In genomic region chrX:73570871-73571270, GRCm38 (mm10) we compare ENCODE assay signal across 10 mouse cellular contexts.
DNase-seq lines count a peak whose midpoint lies in the region; ATAC-seq and TF ChIP-seq lines count a peak whose summit lies in the region.
"Had no signal": no experiment of that assay in that cellular context is flagged by ENCODE, and none has a peak within 500 bp of the region (broad histone marks: within the 10 kb centered on the region; RNA-seq: fewer than 3 reads in every experiment).

No protein-coding gene starts in this region.

- no peak overlapping the region for H3K4me2 ChIP-seq in liver, embryonic 12.5 days
- no peak overlapping the region for H3K4me2 ChIP-seq in forebrain, embryonic 14.5 days (ENCODE audit: low read length)
- no peak overlapping the region for H3K4me2 ChIP-seq in kidney, postnatal 0 days (ENCODE audit: low read length)
- no peak overlapping the region for H3K4me2 ChIP-seq in liver, embryonic 14.5 days (ENCODE audit: low read depth)
- H3K4me2 ChIP-seq: neural tube, embryonic 13.5 days had no signal

- peak; percentile 34 for DNase-seq in liver, adult 2 months (ENCODE audit: extremely low read depth, low read depth, low spot score)
- peak; percentile 55 for DNase-seq in c-Kit-positive CD71-positive TER-119-positive erythroid progenitor cells, embryonic 14.5 days (ENCODE audit: low spot score)
- DNase-seq in forebrain, embryonic 14.5 days (ENCODE audit: low spot score), result peak; percentile 74
- peak; percentile 68 for DNase-seq in kidney, postnatal 0 days (ENCODE audit: low spot score)
- DNase-seq in liver, embryonic 14.5 days (ENCODE audit: low read depth in 3 of 3, low spot score in 3 of 3), result no peak
- peak; percentile 11 for DNase-seq in retina, adult 2 months (ENCODE audit: low read depth, low spot score)
- DNase-seq in thymus, postnatal 25 days, result peak; percentile 74

- no peak for ATAC-seq in liver, embryonic 12.5 days
- 0 out of 2 replicates have a peak, but pooled peaks have one; percentile 46 for ATAC-seq in forebrain, embryonic 14.5 days
- ATAC-seq in kidney, postnatal 0 days (replicated peaks; ENCODE audit: low FRiP score, low read depth), result no peak
- no peak for ATAC-seq in liver, embryonic 14.5 days (ENCODE audit: insufficient read depth)

- H3K27ac ChIP-seq in liver, adult 2 months (replicated peaks; ENCODE audit: insufficient read depth, low read depth, low read length), result no peak overlapping the region
- H3K27ac ChIP-seq in liver, embryonic 12.5 days, result no peak overlapping the region
- no peak overlapping the region for H3K27ac ChIP-seq in forebrain, embryonic 14.5 days (ENCODE audit: low read depth, low read length)
- H3K27ac ChIP-seq in kidney, postnatal 0 days, result no peak overlapping the region
- no peak overlapping the region for H3K27ac ChIP-seq in liver, embryonic 14.5 days
- H3K27ac ChIP-seq: neural tube, embryonic 13.5 days had no signal

- no peaks in the 10 kb centered on the region for H3K9me3 ChIP-seq in liver, embryonic 12.5 days (replicated peaks)
- H3K9me3 ChIP-seq in forebrain, embryonic 14.5 days (replicated peaks; ENCODE audit: control insufficient read depth, low read length), result no peaks in the 10 kb centered on the region
- H3K9me3 ChIP-seq in kidney, postnatal 0 days (replicated peaks; ENCODE audit: low read length), result no peaks in the 10 kb centered on the region
- H3K9me3 ChIP-seq in liver, embryonic 14.5 days (ENCODE audit: control insufficient read depth, low read length), result no peaks in the 10 kb centered on the region
- H3K9me3 ChIP-seq: neural tube, embryonic 13.5 days had no signal

- no peak overlapping the region for H3K4me3 ChIP-seq in liver, adult 2 months (ENCODE audit: insufficient read depth, low read depth, low read length)
- H3K4me3 ChIP-seq in liver, embryonic 12.5 days, result no peak overlapping the region
- no peak overlapping the region for H3K4me3 ChIP-seq in forebrain, embryonic 14.5 days (ENCODE audit: low read depth, low read length)
- no peak overlapping the region for H3K4me3 ChIP-seq in kidney, postnatal 0 days (replicated peaks; ENCODE audit: low read depth, low read length)
- H3K4me3 ChIP-seq in liver, embryonic 14.5 days (ENCODE audit: insufficient read depth in 1 of 2, low read depth in 2 of 2, low read length in 2 of 2), result no peak overlapping the region
- H3K4me3 ChIP-seq: erythroblast, embryonic 14.5 days; neural tube, embryonic 13.5 days had no signal

- no peaks in the 10 kb centered on the region for H3K27me3 ChIP-seq in liver, adult 2 months (ENCODE audit: control insufficient read depth, insufficient read depth, low read length)
- peaks cover 20% of the 10 kb centered on the region; the same call in 1 of the 2 replicates for H3K27me3 ChIP-seq in liver, embryonic 12.5 days (replicated peaks)
- H3K27me3 ChIP-seq in forebrain, embryonic 14.5 days (replicated peaks; ENCODE audit: control insufficient read depth, insufficient read depth, low read length), result no peaks in the 10 kb centered on the region
- H3K27me3 ChIP-seq in kidney, postnatal 0 days (ENCODE audit: insufficient read depth, low read length), result no peaks in the 10 kb centered on the region
- H3K27me3 ChIP-seq in liver, embryonic 14.5 days (ENCODE audit: control insufficient read depth, insufficient read depth, low read length), result no peaks in the 10 kb centered on the region
- H3K27me3 ChIP-seq: neural tube, embryonic 13.5 days had no signal

- peaks cover 7% of the 10 kb centered on the region for H3K4me1 ChIP-seq in liver, adult 2 months (ENCODE audit: control insufficient read depth, insufficient read depth, low read length)
- peaks cover 23% of the 10 kb centered on the region for H3K4me1 ChIP-seq in liver, embryonic 12.5 days
- no peaks in the 10 kb centered on the region for H3K4me1 ChIP-seq in forebrain, embryonic 14.5 days (ENCODE audit: control insufficient read depth, insufficient read depth, low read length)
- H3K4me1 ChIP-seq in kidney, postnatal 0 days (replicated peaks; ENCODE audit: insufficient read depth, low read length), result no peaks in the 10 kb centered on the region
- H3K4me1 ChIP-seq in liver, embryonic 14.5 days (replicated peaks; ENCODE audit: control insufficient read depth in 2 of 2, insufficient read depth in 2 of 2, low read length in 1 of 2), result peaks cover 14 to 20% of the 10 kb centered on the region in 2 experiments
- H3K4me1 ChIP-seq: neural tube, embryonic 13.5 days had no signal

- TF ChIP-seq POLR2A in liver, adult 2 months (IDR thresholded peaks at IDR 0.05; ENCODE audit: extremely low read depth, insufficient read depth, low read length), result no peak

- H3K79me2 ChIP-seq in liver, adult 2 months (ENCODE audit: control insufficient read depth, insufficient read depth, low read length), result no peaks in the 10 kb centered on the region

- no peaks in the 10 kb centered on the region for H3K36me3 ChIP-seq in liver, adult 2 months (ENCODE audit: control insufficient read depth, insufficient read depth, low read length)
- H3K36me3 ChIP-seq in liver, embryonic 12.5 days, result no peaks in the 10 kb centered on the region
- H3K36me3 ChIP-seq in forebrain, embryonic 14.5 days (ENCODE audit: control insufficient read depth, insufficient read depth, low read length), result no peaks in the 10 kb centered on the region
- H3K36me3 ChIP-seq in kidney, postnatal 0 days (ENCODE audit: insufficient read depth, low read length), result no peaks in the 10 kb centered on the region
- H3K36me3 ChIP-seq in liver, embryonic 14.5 days (replicated peaks; ENCODE audit: control insufficient read depth, insufficient read depth, low read depth), result no peaks in the 10 kb centered on the region
- H3K36me3 ChIP-seq: neural tube, embryonic 13.5 days had no signal

- TF ChIP-seq CTCF in liver, adult 2 months (IDR thresholded peaks at IDR 0.05; ENCODE audit: low read depth, low read length), result peak; percentile 55
- TF ChIP-seq CTCF in kidney, postnatal 0 days (IDR thresholded peaks at IDR 0.05; ENCODE audit: low read depth), result peak; percentile 77
- peak; percentile 81 for TF ChIP-seq CTCF in liver, embryonic 14.5 days (IDR thresholded peaks at IDR 0.05; ENCODE audit: low read depth)

- TF ChIP-seq EP300 in liver, embryonic 14.5 days (IDR thresholded peaks at IDR 0.05; ENCODE audit: low read depth), result no peak

- H3K9ac ChIP-seq in liver, adult 2 months (ENCODE audit: low read depth, low read length), result no peak overlapping the region
- no peak overlapping the region for H3K9ac ChIP-seq in liver, embryonic 12.5 days
- no peak overlapping the region for H3K9ac ChIP-seq in forebrain, embryonic 14.5 days (ENCODE audit: low read length)
- H3K9ac ChIP-seq in kidney, postnatal 0 days (ENCODE audit: low read depth, low read length), result no peak overlapping the region
- no peak overlapping the region for H3K9ac ChIP-seq in liver, embryonic 14.5 days (replicated peaks)
- H3K9ac ChIP-seq: neural tube, embryonic 13.5 days had no signal

- 17% methylated on average over 6 of the region's 6 CpGs for WGBS in liver, adult 2 months
- WGBS in liver, embryonic 12.5 days (ENCODE audit: insufficient replicate concordance), result 19% methylated on average over 6 of the region's 6 CpGs
- 32% methylated on average over 6 of the region's 6 CpGs for WGBS in forebrain, embryonic 14.5 days
- 32% methylated on average over 6 of the region's 6 CpGs for WGBS in kidney, postnatal 0 days
- WGBS in liver, embryonic 14.5 days (ENCODE audit: insufficient replicate concordance), result 10% methylated on average over 6 of the region's 6 CpGs

Comparison
In these comparisons a context has a peak if more than half of its experiments do, and no peak if none do; other contexts are left out.
1. DNase-seq: peak in liver, adult 2 months (single experiment), c-Kit-positive CD71-positive TER-119-positive erythroid progenitor cells, embryonic 14.5 days (single experiment), forebrain, embryonic 14.5 days (single experiment), kidney, postnatal 0 days (single experiment), retina, adult 2 months (single experiment) and thymus, postnatal 25 days (single experiment); none in liver, embryonic 14.5 days (0 of 3).
2. Peak in every context shown above with its lines, with median percentiles within 50 percentile points of each other: CTCF ChIP-seq.